Mouse (Mus musculus): ENCODE measurements around the gene Mob1a. TPM values are rescaled to one million over a fixed set of nuclear protein-coding genes. Genes with fewer than 3 reads are reported as not detected.

Mob1a gene
- total and polyA plus RNA-seq, 3 experiments = 57.0 to 120 (median 74.7) TPM

DNA sequence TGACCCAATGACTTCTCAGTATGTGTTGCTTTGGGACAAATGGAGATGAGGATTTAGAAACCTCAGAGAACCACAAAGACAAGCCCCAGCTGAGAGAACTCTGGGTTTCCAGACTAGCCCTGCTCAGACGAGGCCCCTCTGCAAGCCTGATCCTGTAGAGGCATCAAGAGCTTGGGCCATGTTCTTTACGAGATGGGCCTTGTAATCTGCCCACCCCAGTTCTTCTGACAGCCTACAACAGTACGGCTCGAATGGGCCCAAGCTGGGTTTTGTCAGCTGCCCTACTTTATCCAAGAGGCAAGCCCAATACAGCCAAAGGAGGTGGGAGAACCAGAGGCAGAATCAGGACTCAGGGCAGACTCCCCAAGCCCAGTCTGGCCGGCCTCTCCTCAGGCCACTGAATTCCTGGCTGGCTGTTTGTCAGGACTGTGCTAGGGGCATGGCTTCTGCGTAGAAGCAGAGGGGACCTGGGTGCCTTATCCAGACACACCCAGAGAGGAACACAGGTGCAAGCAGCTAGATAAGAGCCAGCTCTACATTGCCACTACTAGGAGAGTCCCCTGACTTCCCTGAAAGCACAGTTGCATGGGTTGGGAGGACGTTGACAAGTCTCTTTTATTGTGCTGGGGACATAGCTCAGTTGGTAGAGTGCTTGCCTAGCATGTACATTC is 25.8 kb downstream of the Mob1a start (continued):
- no peak for TF ChIP-seq POLR2AphosphoS5 (IDR thresholded peaks at IDR 0.05; ENCODE audit: borderline replicate concordance, low read depth, low read length)
- TF ChIP-seq E2F4 (IDR thresholded peaks at IDR 0.05; ENCODE audit: borderline replicate concordance, low read depth, low read length) = no peak
- peak; percentile 98 for TF ChIP-seq TCF12 (IDR thresholded peaks at IDR 0.05; ENCODE audit: low read depth, low read length)
- TF ChIP-seq RCOR1 (IDR thresholded peaks at IDR 0.05; ENCODE audit: low read depth, low read length) = peak; percentile 78
- TF ChIP-seq JUND (IDR thresholded peaks at IDR 0.05; ENCODE audit: low read depth, low read length) = no peak
- TF ChIP-seq UBTF (IDR thresholded peaks at IDR 0.05; ENCODE audit: borderline replicate concordance, insufficient read depth, low read depth, low read length) = no peak
- TF ChIP-seq GABPA (IDR thresholded peaks at IDR 0.05; ENCODE audit: low read depth, low read length) = no peak
- TF ChIP-seq MAFK (IDR thresholded peaks at IDR 0.05; ENCODE audit: borderline replicate concordance, low read depth, low read length) = 0 out of 2 replicates have a peak, but pooled peaks have one; percentile 24
- TF ChIP-seq ZNF384 (IDR thresholded peaks at IDR 0.05; ENCODE audit: low read depth, low read length) = no peak
- TF ChIP-seq RAD21 (IDR thresholded peaks at IDR 0.05; ENCODE audit: low read depth, low read length) = no peak
- no peak for TF ChIP-seq CTCF (IDR thresholded peaks at IDR 0.05 in 2 of 3, conservative IDR thresholded peaks at IDR 0.05 in 1 of 3; ENCODE audit: control insufficient read depth in 1 of 3, insufficient read depth in 1 of 3, low read depth in 2 of 3, low read length in 3 of 3, poor library complexity in 1 of 3, severe bottlenecking in 1 of 3)
- TF ChIP-seq ZKSCAN1 (IDR thresholded peaks at IDR 0.05; ENCODE audit: low read depth, low read length) = no peak
- no peak for TF ChIP-seq CHD1 (IDR thresholded peaks at IDR 0.05; ENCODE audit: low read depth, low read length)
- no peak for TF ChIP-seq NELFE (IDR thresholded peaks at IDR 0.05; ENCODE audit: low read depth, low read length)
- TF ChIP-seq POLR2AphosphoS2 (IDR thresholded peaks at IDR 0.05; ENCODE audit: low read length) = no peak
- peak; percentile 68 for TF ChIP-seq MYC (IDR thresholded peaks at IDR 0.05; ENCODE audit: low read depth, low read length)
- TF ChIP-seq ZC3H11A (IDR thresholded peaks at IDR 0.05; ENCODE audit: low read depth, low read length) = no peak
- peak; percentile 81 for TF ChIP-seq ETS1 (IDR thresholded peaks at IDR 0.05; ENCODE audit: low read depth, low read length)
- no peak for TF ChIP-seq HCFC1 (IDR thresholded peaks at IDR 0.05; ENCODE audit: low read depth, low read length)
- no peak for TF ChIP-seq MYB (IDR thresholded peaks at IDR 0.05; ENCODE audit: low read depth, low read length)
- no peak for TF ChIP-seq ELF1 (IDR thresholded peaks at IDR 0.05; ENCODE audit: low read depth, low read length)
- TF ChIP-seq USF1 (IDR thresholded peaks at IDR 0.05; ENCODE audit: low read depth, low read length) = no peak
- no peak for TF ChIP-seq USF2 (IDR thresholded peaks at IDR 0.05; ENCODE audit: borderline replicate concordance in 1 of 2, insufficient read depth in 1 of 2, low read depth in 1 of 2, low read length in 2 of 2)
- TF ChIP-seq BHLHE40 (IDR thresholded peaks at IDR 0.05; ENCODE audit: borderline replicate concordance, low read depth, low read length) = no peak

Measured in MEL (cell line).